Mouse (Mus musculus) layer of hippocampus, postnatal 10 days (tissue): Measurements from ENCODE around the gene Tatdn2. TPM values are rescaled to one million over a fixed set of nuclear protein-coding genes. Genes with fewer than 3 reads are reported as not detected.
"Not testable (repeated sequence)": the region's sequence is repeated elsewhere in the genome, so short reads cannot be mapped to it uniquely, and the experiment has no call there.

ENCODE experiments used
- DNase-seq, 2 experiments: peaks; one replicate each; pipeline ENCODE4 v3.0.0; 2021; ENCODE audit warnings: low spot score in 2 of 2
- total RNA-seq, 2 experiments: library from RNA; stranded (reverse); gene quantifications; 2 replicates each; pipeline ENCODE4 v1.2.3; 2021

Gene Tatdn2
- total RNA-seq, 2 experiments from 2014 or later, result 59.7 to 74.3 TPM

DNA sequence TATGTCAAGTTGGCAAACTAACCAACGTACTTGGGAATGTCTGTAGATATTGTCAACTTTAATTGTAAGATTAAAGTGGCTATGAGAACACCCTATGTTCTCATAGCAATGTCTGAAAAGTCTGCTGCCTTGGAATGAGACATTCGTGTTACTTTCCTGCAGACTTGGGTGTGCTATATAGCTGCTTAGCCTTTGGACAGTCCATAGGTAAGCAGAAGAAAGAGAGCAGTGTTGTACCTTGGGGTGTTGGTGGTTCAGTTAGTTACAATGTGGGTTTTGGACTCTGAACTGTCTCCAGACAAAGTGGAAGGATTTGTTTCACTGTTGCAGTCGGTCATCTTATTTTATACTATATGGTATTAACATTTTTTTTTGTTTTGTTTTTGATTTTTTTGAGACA, 15.9 kb downstream of the Tatdn2 start:
- no peak for DNase-seq

DNA sequence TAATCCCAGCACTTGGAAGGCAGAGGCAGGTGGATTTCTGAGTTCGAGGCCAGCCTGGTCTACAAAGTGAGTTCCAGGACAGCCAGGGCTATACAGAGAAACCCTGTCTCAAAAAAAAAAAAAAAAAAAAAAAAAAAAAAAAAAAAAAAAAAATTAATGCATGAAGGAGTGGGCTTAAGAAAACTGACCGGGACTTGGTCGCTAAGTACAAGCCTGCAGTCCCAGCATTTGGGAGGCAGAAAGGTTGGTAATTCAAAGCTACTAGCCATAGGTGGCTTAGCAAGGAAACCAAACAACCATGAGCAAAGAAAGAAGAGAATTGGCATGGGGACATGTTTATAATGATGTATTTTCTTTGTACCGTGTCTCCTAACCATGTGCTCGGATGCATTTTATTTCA, 16.5 kb downstream of the Tatdn2 start:
- DNase-seq, result not testable (repeated sequence)

DNA sequence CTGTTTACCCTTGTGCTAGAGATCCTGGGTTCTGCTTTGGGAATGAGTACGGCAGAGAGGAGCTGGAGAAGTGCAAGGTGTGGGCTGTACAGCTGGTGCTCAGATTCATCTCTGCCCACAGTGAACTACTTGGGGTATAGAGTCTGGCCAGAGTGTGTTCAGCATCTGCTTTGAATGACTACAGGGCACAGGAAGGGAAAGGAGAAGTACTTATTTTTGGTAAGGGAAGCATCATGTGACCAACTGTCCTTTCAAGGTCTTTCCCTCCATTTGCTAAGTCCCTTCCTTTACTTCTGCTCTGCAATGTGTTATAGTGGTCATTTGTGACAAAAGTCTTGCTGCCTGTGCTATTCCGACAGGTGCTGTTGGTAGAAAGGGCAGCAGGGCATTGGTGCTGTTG, 17.4 kb downstream of the Tatdn2 start:
- DNase-seq, result no peak

DNA sequence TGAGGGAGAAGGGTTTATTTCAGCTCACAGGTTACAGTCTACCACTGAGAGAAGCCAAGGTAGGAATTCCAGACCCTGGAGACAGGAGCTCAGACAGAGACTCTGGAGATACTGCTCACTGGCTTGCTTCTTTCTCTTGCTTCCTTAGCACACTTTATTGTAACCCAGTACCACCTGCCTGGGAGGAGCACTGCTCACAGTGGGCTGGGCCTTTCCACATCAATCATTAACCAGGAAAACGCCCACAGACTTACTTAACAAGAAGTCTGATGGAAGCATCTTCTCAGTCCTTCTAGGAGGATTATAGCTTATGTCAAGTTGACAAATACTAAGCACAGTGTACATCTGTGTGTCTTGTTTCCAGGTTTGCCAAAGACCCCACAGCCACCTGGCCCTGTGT, 17.9 kb downstream of the Tatdn2 start:
- no peak for DNase-seq

DNA sequence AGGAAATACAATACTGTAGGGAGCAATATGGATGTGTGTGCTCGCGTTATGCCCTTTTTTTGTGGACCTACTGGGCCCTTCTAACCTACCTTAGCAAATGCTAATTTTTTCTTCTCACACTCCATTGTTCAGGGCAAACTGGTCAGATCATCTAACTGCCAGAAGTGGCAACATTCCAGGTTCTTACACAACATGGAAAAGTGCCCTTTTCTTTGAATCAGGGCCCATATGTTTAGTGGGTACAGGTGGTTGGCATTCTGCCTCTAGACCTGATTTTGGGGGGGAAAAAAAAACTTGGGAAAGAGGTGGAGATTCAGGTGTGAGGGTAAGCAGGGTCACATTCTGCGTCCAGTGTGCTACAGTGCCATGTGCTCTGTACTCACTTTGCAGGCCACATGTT, 20.7 kb downstream of the Tatdn2 start:
- DNase-seq, result no peak

DNA sequence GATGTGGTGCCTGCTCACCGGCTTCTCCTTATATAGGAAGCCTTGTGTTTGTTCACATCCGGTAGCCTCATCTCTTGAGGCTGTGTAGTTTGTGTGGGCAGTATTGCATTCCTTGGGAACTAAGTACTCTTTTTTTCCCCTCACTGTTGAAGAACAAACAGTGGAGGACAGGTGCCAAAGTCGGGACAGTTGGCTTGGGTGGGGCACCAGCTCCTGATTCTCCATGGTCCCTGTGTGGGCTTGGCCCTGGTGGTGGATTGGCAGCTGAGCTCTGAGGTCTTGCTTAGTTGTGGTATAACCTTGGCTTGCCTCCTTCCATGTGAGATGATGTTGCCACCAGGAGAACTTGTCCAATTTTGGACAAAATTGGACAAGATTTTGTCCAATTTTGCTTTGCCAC, 23.0 kb downstream of the Tatdn2 start, which contains the start of gene Ghrl:
Gene Ghrl (minus strand): TSS at position 3 of the 400 bp plus-strand sequence.
- no peak for DNase-seq

DNA sequence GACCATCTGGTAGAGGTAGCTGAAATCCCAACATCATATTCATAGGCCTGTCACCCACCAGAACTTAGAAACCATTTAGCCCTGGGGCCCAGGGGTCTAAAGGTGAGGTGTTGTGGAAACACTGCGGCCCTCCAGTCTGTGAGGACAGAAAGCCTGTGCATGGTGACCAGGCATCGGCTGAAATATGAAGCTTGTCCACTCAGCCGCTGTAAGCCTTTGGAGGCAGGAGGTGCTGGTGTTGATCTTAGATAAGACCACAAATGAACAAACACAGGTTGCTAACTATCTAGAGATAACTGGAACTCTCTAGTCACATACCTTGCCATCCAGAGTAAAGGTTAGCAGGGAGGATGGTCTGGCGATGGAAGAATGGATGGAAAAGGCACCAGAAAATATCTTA, 24.2 kb downstream of the Tatdn2 start:
- DNase-seq, result no peak

DNA sequence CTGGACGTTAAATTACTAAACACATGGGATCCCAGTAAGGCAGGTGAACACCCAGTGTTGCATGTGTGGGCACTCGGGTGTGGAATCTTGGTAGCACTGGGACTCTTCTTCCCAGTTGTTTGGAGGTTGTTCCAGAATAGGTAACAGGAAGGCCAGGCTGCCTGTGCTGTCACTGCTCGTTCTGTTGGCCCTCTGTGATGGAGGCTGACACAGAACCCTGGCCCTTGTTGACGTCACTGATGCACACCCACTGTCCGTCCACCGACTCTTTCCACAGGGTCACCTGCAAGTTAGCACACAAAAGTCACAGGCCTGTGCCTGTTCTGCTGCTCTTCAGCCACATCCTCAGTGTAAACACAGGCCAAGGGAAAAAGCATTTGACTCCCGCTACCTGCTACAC, 31.3 kb downstream of the Tatdn2 start:
- DNase-seq, result no peak

DNA sequence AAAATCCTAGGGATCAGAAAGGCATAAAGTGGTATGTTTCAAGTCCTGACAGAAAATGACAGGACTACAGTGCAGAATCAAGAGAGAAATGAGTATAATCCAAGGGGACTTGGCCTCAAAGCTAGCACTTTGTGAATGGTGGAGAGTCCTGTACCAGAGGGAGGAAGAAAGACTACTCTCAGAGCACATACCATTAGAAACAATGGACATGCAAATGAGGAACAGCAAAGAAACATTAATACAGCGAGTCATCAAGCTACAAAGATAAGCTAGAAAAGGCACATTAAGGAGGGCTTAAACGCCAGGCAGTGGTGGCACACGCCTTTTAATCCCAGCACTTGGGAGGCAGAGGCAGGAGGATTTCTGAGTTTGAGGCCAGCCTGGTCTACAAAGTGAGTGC, 34.4 kb downstream of the Tatdn2 start:
- DNase-seq, result no peak

DNA sequence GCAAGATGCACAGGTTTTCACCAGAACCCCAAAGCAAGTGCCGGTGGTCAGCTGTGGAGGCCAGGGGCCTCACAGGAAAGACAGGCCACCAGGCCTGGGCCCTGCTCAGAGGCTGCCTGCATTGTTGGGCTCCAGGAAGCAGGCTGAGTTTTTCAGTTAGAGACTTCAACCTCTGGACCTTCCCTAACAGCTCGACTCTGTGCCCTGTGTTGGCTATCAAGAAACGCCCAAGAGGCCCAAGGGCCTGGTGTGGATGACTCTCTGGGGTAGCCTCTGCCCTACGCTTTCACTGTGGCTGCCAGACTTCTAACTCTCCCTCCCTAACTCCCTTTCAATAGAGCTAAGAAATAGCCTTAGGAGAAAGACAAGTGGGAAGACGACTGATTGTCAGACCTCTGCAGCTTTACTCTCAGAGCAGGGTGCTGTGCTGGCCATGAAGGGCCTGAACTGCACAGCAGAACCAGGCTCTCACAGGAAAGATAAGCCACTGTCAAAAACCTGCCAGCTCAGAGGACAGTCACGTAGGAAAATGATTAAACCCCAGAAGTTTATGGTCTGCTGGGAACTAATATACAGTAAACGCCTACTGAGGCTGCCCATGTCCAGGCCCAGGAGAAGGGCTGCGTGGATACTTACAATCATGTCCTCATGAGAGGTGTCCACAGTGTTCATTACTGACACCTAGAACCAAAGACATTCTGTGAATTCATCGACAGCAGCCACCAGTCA, 40.6 kb downstream of the Tatdn2 start:
- DNase-seq, result no peak

DNA sequence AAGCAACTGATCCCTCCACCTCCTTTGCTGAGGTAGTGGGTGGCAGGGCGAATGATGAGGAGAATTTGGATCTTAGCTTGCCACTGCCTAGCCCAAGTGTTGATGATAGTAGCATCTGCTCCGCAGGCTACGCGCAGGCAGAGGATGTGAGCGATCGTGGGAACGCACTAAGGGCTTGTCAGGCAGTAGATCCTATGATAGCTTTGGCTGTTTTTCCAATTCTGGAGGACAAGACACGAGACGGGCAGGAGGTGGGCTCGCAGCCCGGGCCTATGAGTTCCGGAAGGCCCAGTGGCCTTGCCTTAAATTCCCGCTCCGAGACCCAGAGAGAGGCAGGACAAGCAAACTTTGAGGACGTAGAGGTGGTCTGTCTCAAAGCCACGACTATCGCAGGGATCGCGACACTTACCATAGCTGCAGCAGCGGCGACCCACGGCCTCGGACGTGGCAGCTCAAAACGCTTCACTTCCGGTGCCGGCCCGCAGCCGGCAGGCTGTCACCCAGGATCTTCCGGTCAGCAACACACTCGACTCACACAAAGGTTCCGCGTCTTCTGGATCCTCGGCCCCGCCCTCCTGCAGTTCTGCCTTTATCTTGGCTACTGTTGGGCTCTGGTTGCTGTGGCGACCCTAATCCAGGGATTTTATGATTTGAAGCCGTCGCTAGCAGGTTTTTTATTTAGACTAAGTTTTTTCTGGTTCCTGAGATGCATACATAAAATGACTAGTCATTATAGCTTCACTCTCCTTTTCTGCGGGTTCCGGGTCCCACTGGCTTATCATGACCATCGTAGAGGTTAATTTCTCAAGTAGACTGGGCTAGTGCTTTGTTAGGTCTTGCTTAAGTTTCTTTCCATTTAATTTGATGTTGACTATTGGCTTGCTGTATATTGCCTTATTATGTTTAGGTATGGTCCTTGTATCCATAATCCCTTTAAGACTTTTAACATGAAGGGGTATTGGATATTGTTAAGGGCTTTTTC, 43.7 kb downstream of the Tatdn2 start, which contains the start of gene Sec13:
Gene Sec13 (minus strand): TSS at position 508 of the 982 bp plus-strand sequence.
- DNase-seq, result peak; percentile 94 to 95

DNA sequence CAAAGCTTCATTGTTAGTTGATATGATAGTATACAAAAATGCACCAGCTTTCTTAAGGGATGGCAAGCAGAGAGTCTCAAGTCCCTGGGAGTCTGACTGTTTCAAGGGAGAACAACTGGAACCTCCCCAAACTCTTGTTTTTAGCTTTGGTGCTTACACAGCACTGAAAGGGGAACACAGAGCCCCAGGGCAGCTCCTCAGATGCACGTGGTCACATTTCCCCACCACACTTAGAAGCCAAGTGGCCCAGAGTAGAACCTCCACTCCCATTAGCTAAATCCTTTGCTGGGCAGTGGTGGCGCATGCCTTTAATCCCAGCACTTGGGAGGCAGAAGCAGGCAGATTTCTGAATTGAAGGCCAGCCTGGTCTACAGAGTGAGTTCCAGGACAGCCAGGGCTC, 44.6 kb downstream of the Tatdn2 start:
- no peak for DNase-seq

DNA sequence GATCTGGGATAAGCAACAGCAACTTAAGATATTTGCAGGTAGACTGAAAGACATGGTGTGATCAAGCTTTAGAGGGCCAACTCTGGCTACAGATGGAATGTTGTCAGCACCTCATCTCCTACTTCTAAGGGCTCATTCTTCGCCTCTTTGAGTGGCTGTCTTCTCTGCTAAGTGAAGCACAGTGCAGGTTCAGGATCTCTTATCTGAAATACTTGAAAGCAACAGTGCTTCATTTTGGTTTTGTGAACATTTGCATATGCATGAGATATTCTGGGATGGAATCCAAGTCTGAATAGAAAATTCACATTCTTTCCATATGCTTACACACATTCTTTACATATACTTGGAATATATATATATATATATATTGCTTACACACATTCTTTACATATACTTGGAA, 45.5 kb downstream of the Tatdn2 start:
- DNase-seq, result no peak

DNA sequence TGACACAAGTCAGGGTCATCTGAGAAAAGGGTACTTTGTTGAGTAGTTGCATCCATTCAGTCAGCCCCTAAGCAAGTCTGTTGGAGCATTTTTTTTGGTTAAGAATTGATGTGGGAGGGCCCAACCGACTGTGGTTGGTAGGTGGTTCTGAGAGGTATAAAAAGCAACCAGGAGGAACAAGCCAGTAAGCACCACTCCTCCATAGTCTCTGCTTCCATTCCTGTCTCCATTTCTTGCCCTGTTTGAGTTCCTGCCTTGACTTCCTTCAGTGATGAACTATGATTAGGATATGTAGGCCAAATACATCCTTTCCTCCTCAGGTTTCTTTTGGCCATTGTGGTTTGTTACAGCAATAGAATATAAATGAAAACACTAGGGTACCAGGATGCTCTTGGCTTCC, 46.3 kb downstream of the Tatdn2 start:
- no peak for DNase-seq

DNA sequence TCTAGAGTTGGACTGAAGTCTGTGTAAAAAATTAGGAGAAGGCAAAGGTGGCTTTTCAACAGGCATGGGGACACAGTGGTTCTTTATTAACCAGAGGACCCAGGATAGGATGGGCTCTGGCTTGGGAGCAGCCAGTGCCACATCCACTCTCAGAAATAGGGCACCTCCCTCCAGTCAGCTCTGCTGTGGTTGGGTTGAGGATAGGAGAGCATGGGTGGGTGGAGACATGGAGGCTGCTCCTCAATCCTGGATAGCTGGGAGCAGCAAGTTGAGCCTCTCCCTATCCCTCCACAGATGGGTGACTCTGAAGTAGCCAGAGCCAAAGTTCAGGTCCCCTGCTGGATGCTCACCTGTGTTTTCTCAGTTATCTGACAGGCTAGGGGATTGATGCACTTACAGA, 48.3 kb downstream of the Tatdn2 start:
- DNase-seq, result no peak

DNA sequence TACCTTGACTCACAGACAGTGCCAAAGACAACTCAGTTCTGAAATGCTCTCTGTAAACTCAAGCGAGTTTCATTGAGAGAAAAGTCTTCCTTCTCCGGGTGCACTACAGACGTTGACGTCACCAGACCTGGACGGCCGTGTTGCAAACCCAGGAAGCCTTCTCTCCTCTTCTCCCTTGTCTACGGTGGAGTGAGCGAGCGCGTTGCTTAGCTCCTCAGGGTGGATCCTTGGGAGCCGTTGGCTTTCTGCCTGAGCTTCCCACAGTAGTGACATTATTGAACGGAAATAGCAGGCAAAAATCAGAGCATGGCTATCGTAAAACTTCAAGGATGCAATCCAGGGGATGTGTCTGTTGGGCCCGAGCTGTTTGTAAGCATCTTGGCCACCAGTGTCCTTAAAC, 50.4 kb downstream of the Tatdn2 start:
- no peak for DNase-seq

DNA sequence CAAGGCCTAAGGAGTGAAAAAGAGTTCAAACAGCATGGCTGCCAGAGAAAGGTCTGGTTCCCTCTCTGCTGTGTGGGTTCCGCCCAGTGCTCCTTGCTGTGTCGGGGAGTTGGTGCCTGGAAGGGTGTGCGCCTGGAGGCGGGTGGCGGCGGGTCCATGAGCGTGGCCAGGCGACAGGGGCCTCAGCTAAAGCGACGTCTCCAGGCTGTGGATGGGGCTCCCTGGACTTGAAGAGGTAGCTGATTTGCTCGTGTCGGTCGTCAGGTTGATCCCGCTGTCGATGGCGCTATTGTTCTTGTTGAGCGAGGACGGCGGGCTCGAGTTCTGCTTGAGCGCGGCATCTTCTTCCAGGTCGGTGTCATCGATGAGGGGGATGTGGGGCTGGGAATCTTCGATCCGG, 51.5 kb downstream of the Tatdn2 start:
- no peak for DNase-seq

DNA sequence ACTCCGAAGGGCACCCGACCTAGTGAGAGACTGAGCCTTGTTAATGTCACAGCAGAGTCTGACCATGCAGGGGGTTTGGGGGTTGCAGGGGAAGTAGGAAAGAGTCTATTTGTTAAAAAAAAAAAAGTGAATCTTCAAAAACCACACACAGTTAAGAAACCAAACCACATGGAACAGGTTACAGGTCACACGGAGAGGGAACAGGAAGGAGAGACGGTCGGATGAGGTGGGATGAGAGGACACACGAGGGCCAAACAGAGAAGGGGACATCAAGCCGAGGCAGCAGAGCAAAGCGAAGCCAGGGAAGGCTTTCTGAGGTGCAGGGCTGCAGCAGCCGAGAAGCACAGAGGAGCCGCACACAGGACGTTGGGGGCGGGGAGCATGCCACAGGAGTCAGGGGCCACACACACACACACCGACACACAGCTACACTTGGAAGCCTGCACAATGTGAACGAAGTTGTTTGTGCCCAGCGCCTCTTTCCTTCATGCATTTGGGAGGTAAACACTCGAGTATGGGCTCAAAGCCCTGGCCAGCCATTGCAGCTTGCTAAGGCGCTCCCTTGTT, 52.4 kb downstream of the Tatdn2 start:
- no peak for DNase-seq
